ENCODE assay signal across 18 mouse cellular contexts in genomic region chr8:124903198-124903597, GRCm38 (mm10). TPM values are rescaled to one million over a fixed set of nuclear protein-coding genes. Genes with fewer than 3 reads are reported as not detected.
DNase-seq lines count a peak whose midpoint lies in the region; ATAC-seq lines count a peak whose summit lies in the region.
"Had no signal": no experiment of that assay in that cellular context is flagged by ENCODE, and none has a peak within 500 bp of the region (broad histone marks: within the 10 kb centered on the region; RNA-seq: fewer than 3 reads in every experiment).

No protein-coding gene starts in this region.

- H3K9me3 ChIP-seq in kidney, embryonic 14.5 days (ENCODE audit: control insufficient read depth, low read length) = no peaks in the 10 kb centered on the region
- no peaks in the 10 kb centered on the region for H3K9me3 ChIP-seq in megakaryocyte, embryonic 14.5 days
- H3K9me3 ChIP-seq: forebrain, embryonic 13.5 days; hindbrain, embryonic 15.5 days; midbrain, embryonic 12.5 days had no signal

- no peak overlapping the region for H3K4me2 ChIP-seq in kidney, embryonic 14.5 days (replicated peaks; ENCODE audit: low read depth, low read length)
- H3K4me2 ChIP-seq: forebrain, embryonic 13.5 days; heart, embryonic 11.5 days; hindbrain, embryonic 15.5 days; midbrain, embryonic 12.5 days had no signal

- peak; percentile 79 for DNase-seq in kidney, adult 11 months
- peak; percentile 51 to 64 for DNase-seq in kidney, postnatal 4 days
- no peak for DNase-seq in frontal cortex, adult 2 months (ENCODE audit: extremely low spot score in 1 of 2, low spot score in 1 of 2)
- no peak for DNase-seq in urinary bladder, postnatal 25 days (ENCODE audit: low spot score)
- DNase-seq: adrenal gland, postnatal 10 days; cerebellum, adult 8-10 months; gastrocnemius, adult 2 months; heart, adult 11 months; lung, postnatal 4 days had no signal

- H3K4me1 ChIP-seq in kidney, embryonic 14.5 days (ENCODE audit: control insufficient read depth, insufficient read depth, low read length) = peaks cover 7% of the 10 kb centered on the region
- H3K4me1 ChIP-seq in megakaryocyte, embryonic 14.5 days = peaks cover 71% of the 10 kb centered on the region

- no peak overlapping the region for H3K4me3 ChIP-seq in kidney, embryonic 14.5 days (ENCODE audit: low read length)
- H3K4me3 ChIP-seq in megakaryocyte, embryonic 14.5 days (replicated peaks) = peak overlapping the region; percentile 33
- H3K4me3 ChIP-seq: forebrain, embryonic 13.5 days; gastrocnemius, adult 2 months; hindbrain, embryonic 15.5 days; layer of hippocampus, adult 2 months; midbrain, embryonic 12.5 days had no signal

- H3K9ac ChIP-seq in kidney, embryonic 14.5 days (ENCODE audit: low read depth, low read length) = no peak overlapping the region
- H3K9ac ChIP-seq: forebrain, embryonic 13.5 days; hindbrain, embryonic 15.5 days; liver, embryonic 14.5 days; midbrain, embryonic 12.5 days had no signal

- H3K27me3 ChIP-seq in kidney, embryonic 14.5 days (ENCODE audit: control insufficient read depth, insufficient read depth, low read length) = no peaks in the 10 kb centered on the region
- H3K27me3 ChIP-seq in megakaryocyte, embryonic 14.5 days (replicated peaks) = no peaks in the 10 kb centered on the region
- H3K27me3 ChIP-seq: forebrain, embryonic 13.5 days; hindbrain, embryonic 15.5 days; midbrain, embryonic 12.5 days had no signal

- ATAC-seq in kidney, embryonic 14.5 days (ENCODE audit: low FRiP score, low TSS enrichment) = no peak
- ATAC-seq in megakaryocyte, adult 5-6 weeks (ENCODE audit: poor library complexity, severe bottlenecking) = no peak
- ATAC-seq: forebrain, embryonic 13.5 days had no signal

- no peak overlapping the region for H3K27ac ChIP-seq in kidney, embryonic 14.5 days (ENCODE audit: low read depth, low read length)
- H3K27ac ChIP-seq: forebrain, embryonic 13.5 days; gastrocnemius, adult 2 months; hindbrain, embryonic 15.5 days; layer of hippocampus, adult 2 months; liver, embryonic 14.5 days; midbrain, embryonic 12.5 days had no signal

- 88% methylated on average over 15 of the region's 15 CpGs for WGBS in kidney, embryonic 14.5 days

- peaks cover 65% of the 10 kb centered on the region for H3K36me3 ChIP-seq in kidney, embryonic 14.5 days (ENCODE audit: control insufficient read depth, insufficient read depth, low read length)
- H3K36me3 ChIP-seq in megakaryocyte, embryonic 14.5 days (replicated peaks; ENCODE audit: low read length) = peaks cover 93% of the 10 kb centered on the region

RNA-seq across cellular contexts. Expression of gene Sprtn, which starts 5.5 kb away (rescaled TPM):
- 6.6 and 9.1 TPM in 2 replicates for polyA plus RNA-seq in kidney, embryonic 14.5 days (2014; fragmentation: Nextera tagmentation; extraction: Ambion mirVana)
- polyA plus RNA-seq in megakaryocyte, embryonic 14.5 days (2012; ENCODE audit: insufficient read depth, low replicate concordance) = 1.7 and 2.5 TPM in 2 replicates
- 11.0 and 11.1 TPM in 2 replicates for total RNA-seq in megakaryocyte, adult 5-6 weeks (2015)
- 18.9 and 20.7 TPM in 2 replicates for total RNA-seq in megakaryocyte, adult 5-6 weeks (2017)
- polyA plus RNA-seq in frontal cortex, adult 2 months (2012; rRNA removed) = 17.3 and 18.0 TPM in 2 replicates

RNA-seq across cellular contexts. Expression of gene Exoc8, which starts 5.7 kb away (rescaled TPM):
- polyA plus RNA-seq in kidney, embryonic 14.5 days (2014; fragmentation: Nextera tagmentation; extraction: Ambion mirVana) = 5.4 and 8.1 TPM in 2 replicates
- polyA plus RNA-seq in megakaryocyte, embryonic 14.5 days (2012; ENCODE audit: insufficient read depth, low replicate concordance) = 2.1 and 3.3 TPM in 2 replicates
- 6.5 and 8.9 TPM in 2 replicates for total RNA-seq in megakaryocyte, adult 5-6 weeks (2015)
- 14.5 and 16.1 TPM in 2 replicates for total RNA-seq in megakaryocyte, adult 5-6 weeks (2017)
- polyA plus RNA-seq in frontal cortex, adult 2 months (2012; rRNA removed) = 15.0 and 17.3 TPM in 2 replicates

RNA-seq across cellular contexts. Expression of gene 2810004N23Rik, which starts 40.3 kb away (rescaled TPM):
- 47.5 and 52.9 TPM in 2 replicates for polyA plus RNA-seq in kidney, embryonic 14.5 days (2014; fragmentation: Nextera tagmentation; extraction: Ambion mirVana)
- 8.3 and 25.4 TPM in 2 replicates for polyA plus RNA-seq in megakaryocyte, embryonic 14.5 days (2012; ENCODE audit: insufficient read depth, low replicate concordance)
- 11.6 and 13.2 TPM in 2 replicates for total RNA-seq in megakaryocyte, adult 5-6 weeks (2015)
- total RNA-seq in megakaryocyte, adult 5-6 weeks (2017) = 23.9 and 24.4 TPM in 2 replicates
- polyA plus RNA-seq in frontal cortex, adult 2 months (2012; rRNA removed) = 17.2 and 18.1 TPM in 2 replicates

RNA-seq across cellular contexts. Expression of gene Gnpat, which starts 40.4 kb away (rescaled TPM):
- polyA plus RNA-seq in kidney, embryonic 14.5 days (2014; fragmentation: Nextera tagmentation; extraction: Ambion mirVana) = 79.3 and 122 TPM in 2 replicates
- 41.4 and 55.3 TPM in 2 replicates for polyA plus RNA-seq in megakaryocyte, embryonic 14.5 days (2012; ENCODE audit: insufficient read depth, low replicate concordance)
- total RNA-seq in megakaryocyte, adult 5-6 weeks (2015) = 44.3 and 54.3 TPM in 2 replicates
- total RNA-seq in megakaryocyte, adult 5-6 weeks (2017) = 43.9 and 50.3 TPM in 2 replicates
- polyA plus RNA-seq in frontal cortex, adult 2 months (2012; rRNA removed) = 102 and 103 TPM in 2 replicates

RNA-seq across cellular contexts. Expression of gene Egln1, which starts 45.9 kb away (rescaled TPM):
- 15.8 and 16.0 TPM in 2 replicates for polyA plus RNA-seq in kidney, embryonic 14.5 days (2014; fragmentation: Nextera tagmentation; extraction: Ambion mirVana)
- 6.7 and 14.0 TPM in 2 replicates for polyA plus RNA-seq in megakaryocyte, embryonic 14.5 days (2012; ENCODE audit: insufficient read depth, low replicate concordance)
- 26.5 and 28.4 TPM in 2 replicates for total RNA-seq in megakaryocyte, adult 5-6 weeks (2015)
- total RNA-seq in megakaryocyte, adult 5-6 weeks (2017) = 17.8 and 19.2 TPM in 2 replicates
- 55.8 and 61.7 TPM in 2 replicates for polyA plus RNA-seq in frontal cortex, adult 2 months (2012; rRNA removed)

Comparison
In these comparisons a context has a peak if more than half of its experiments do, and no peak if none do; other contexts are left out.
1. DNase-seq: peak in kidney, adult 11 months (single experiment) and kidney, postnatal 4 days (2 of 2); none in frontal cortex, adult 2 months (0 of 2) and urinary bladder, postnatal 25 days (single experiment).